Mouse (Mus musculus): ENCODE measurements around the gene Ralgapa2.

- no peak for TF ChIP-seq POLR2A (IDR thresholded peaks at IDR 0.05; ENCODE audit: control insufficient read depth, extremely low read depth, insufficient read depth, low read length, poor library complexity)
- no peak for TF ChIP-seq CTCF (IDR thresholded peaks at IDR 0.05; ENCODE audit: borderline replicate concordance, control insufficient read depth, extremely low read depth, insufficient read depth, low read length, poor library complexity)
Measured at GRCm38 (mm10) chr2:146287531-146287930, 224.6 kb downstream of the Ralgapa2 start.
